Mouse (Mus musculus) olfactory bulb, adult 2 months (tissue): ENCODE results near the gene Misp.

Source experiments
- CTCF ChIP-seq: fragments of 200-500 bp; IDR thresholded peaks from 2 replicates; pipeline ENCODE4 v1.5.1; 2012; ENCODE audit warnings: low read depth, mild to moderate bottlenecking, low read length, moderate library complexity; ENCODE audit not compliant: insufficient read depth
- POLR2A ChIP-seq: fragments of 200-500 bp; IDR thresholded peaks from 2 replicates; pipeline ENCODE4 v1.6.1; 2012; ENCODE audit warnings: mild to moderate bottlenecking, low read depth, low read length, moderate library complexity; ENCODE audit not compliant: insufficient read depth

GRCm38 (mm10) chr10:79852827-79853226 is 32.0 kb downstream of the Misp start:
- TF ChIP-seq CTCF (no peak), POLR2A (no peak)
